Mouse (Mus musculus) heart, adult 2 months (tissue): ENCODE data around the gene Snrpa.

Source experiments
- CTCF ChIP-seq: fragments of 200-600 bp; IDR thresholded peaks from 2 replicates; pipeline ENCODE4 v1.8.1; 2022; ENCODE audit warnings: antibody characterized with exemption, mild to moderate bottlenecking, moderate library complexity
- EP300 ChIP-seq: fragments of 200-500 bp; IDR thresholded peaks from 2 replicates; pipeline ENCODE4 v1.6.1; 2011; ENCODE audit warnings: low read depth, low read length, control low read depth; ENCODE audit not compliant: insufficient read depth
- POLR2A ChIP-seq: fragments of 200-500 bp; IDR thresholded peaks from 2 replicates; pipeline ENCODE4 v1.6.1; 2011; ENCODE audit warnings: mild to moderate bottlenecking, low read depth, low read length, control low read depth; ENCODE audit not compliant: insufficient read depth

DNA sequence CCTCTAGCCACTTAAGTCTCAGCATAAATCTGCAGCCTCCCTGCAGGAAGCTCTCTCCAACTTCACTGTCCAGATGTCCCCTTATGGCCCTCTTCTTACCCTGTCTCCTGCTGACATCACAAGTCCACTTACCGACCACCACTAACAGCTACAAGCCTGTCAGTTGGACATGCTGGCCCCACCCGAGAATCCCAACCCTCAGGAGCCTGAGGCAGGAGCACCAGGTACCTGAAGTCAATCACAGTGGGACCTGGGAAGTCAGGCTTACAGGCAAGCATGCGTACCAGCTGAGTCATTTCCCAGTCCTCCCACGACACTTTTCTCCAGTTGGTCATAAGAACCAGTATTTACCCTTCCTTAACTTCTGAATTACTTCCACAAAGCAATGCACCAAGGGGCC, 2.3 kb downstream of the Snrpa start:
- no peak for TF ChIP-seq CTCF
- no peak for TF ChIP-seq POLR2A
- no peak for TF ChIP-seq EP300
